Mouse (Mus musculus): ENCODE measurements around the gene Ccdc39. TPM values are rescaled to one million over a fixed set of nuclear protein-coding genes. Genes with fewer than 3 reads are reported as not detected.

Ccdc39 gene
- polyA plus RNA-seq, 1 experiment, result 5.1 TPM

- H3K4me1 ChIP-seq (ENCODE audit: control insufficient read depth, insufficient read depth, low read length), result no peaks in the 10 kb centered on the region
- TF ChIP-seq EP300 (IDR thresholded peaks at IDR 0.05; ENCODE audit: insufficient read depth, low read depth, low read length) (no peak), POLR2A (IDR thresholded peaks at IDR 0.05; ENCODE audit: insufficient read depth, low read length) (no peak)
- no peak overlapping the region for H3K4me3 ChIP-seq (ENCODE audit: low read depth, low read length)
- H3K27me3 ChIP-seq (ENCODE audit: control insufficient read depth, insufficient read depth, low read length, poor library complexity, severe bottlenecking), result no peaks in the 10 kb centered on the region
- H3K27ac ChIP-seq (ENCODE audit: insufficient read depth, low read length), result no peak overlapping the region
- no peak overlapping the region for H3K9ac ChIP-seq (ENCODE audit: low read depth, poor library complexity, severe bottlenecking)
- H3K9me3 ChIP-seq (replicated peaks; ENCODE audit: control insufficient read depth, insufficient read depth, low read length, poor library complexity, severe bottlenecking), result no peaks in the 10 kb centered on the region
- H3K36me3 ChIP-seq (ENCODE audit: control insufficient read depth, insufficient read depth, low read length, poor library complexity, severe bottlenecking), result no peaks in the 10 kb centered on the region
Observed at GRCm38 (mm10) chr3:33850856-33851255, 6.7 kb upstream of the Ccdc39 start.

- no peaks in the 10 kb centered on the region for H3K9me3 ChIP-seq (replicated peaks; ENCODE audit: control insufficient read depth, insufficient read depth, low read length, poor library complexity, severe bottlenecking)
- H3K4me3 ChIP-seq (ENCODE audit: low read depth, low read length), result no peak overlapping the region
- H3K36me3 ChIP-seq (ENCODE audit: control insufficient read depth, insufficient read depth, low read length, poor library complexity, severe bottlenecking), result no peaks in the 10 kb centered on the region
- H3K9ac ChIP-seq (ENCODE audit: low read depth, poor library complexity, severe bottlenecking), result no peak overlapping the region
- no peak for TF ChIP-seq CTCF (IDR thresholded peaks at IDR 0.05; ENCODE audit: low read depth, low read length)
- TF ChIP-seq POLR2A (IDR thresholded peaks at IDR 0.05; ENCODE audit: insufficient read depth, low read length), result no peak
- no peak for TF ChIP-seq EP300 (IDR thresholded peaks at IDR 0.05; ENCODE audit: insufficient read depth, low read depth, low read length)
- H3K27ac ChIP-seq (ENCODE audit: insufficient read depth, low read length), result no peak overlapping the region
- H3K4me1 ChIP-seq (ENCODE audit: control insufficient read depth, insufficient read depth, low read length), result no peaks in the 10 kb centered on the region
- no peaks in the 10 kb centered on the region for H3K27me3 ChIP-seq (ENCODE audit: control insufficient read depth, insufficient read depth, low read length, poor library complexity, severe bottlenecking)
Observed at GRCm38 (mm10) chr3:33846639-33847038, 2.5 kb upstream of the Ccdc39 start.

- H3K27me3 ChIP-seq (ENCODE audit: control insufficient read depth, insufficient read depth, low read length, poor library complexity, severe bottlenecking), result no peaks in the 10 kb centered on the region
- TF ChIP-seq EP300 (IDR thresholded peaks at IDR 0.05; ENCODE audit: insufficient read depth, low read depth, low read length), result no peak
- no peaks in the 10 kb centered on the region for H3K4me1 ChIP-seq (ENCODE audit: control insufficient read depth, insufficient read depth, low read length)
- H3K36me3 ChIP-seq (ENCODE audit: control insufficient read depth, insufficient read depth, low read length, poor library complexity, severe bottlenecking), result no peaks in the 10 kb centered on the region
- no peak overlapping the region for H3K9ac ChIP-seq (ENCODE audit: low read depth, poor library complexity, severe bottlenecking)
- no peaks in the 10 kb centered on the region for H3K9me3 ChIP-seq (replicated peaks; ENCODE audit: control insufficient read depth, insufficient read depth, low read length, poor library complexity, severe bottlenecking)
- H3K27ac ChIP-seq (ENCODE audit: insufficient read depth, low read length), result no peak overlapping the region
- H3K4me3 ChIP-seq (ENCODE audit: low read depth, low read length), result no peak overlapping the region
Observed at GRCm38 (mm10) chr3:33838877-33839276, 5.2 kb downstream of the Ccdc39 start.

- H3K27ac ChIP-seq (ENCODE audit: insufficient read depth, low read length), result no peak overlapping the region
- TF ChIP-seq POLR2A (IDR thresholded peaks at IDR 0.05; ENCODE audit: insufficient read depth, low read length) (no peak), EP300 (IDR thresholded peaks at IDR 0.05; ENCODE audit: insufficient read depth, low read depth, low read length) (no peak), CTCF (IDR thresholded peaks at IDR 0.05; ENCODE audit: low read depth, low read length) (no peak)
- H3K4me1 ChIP-seq (ENCODE audit: control insufficient read depth, insufficient read depth, low read length), result no peaks in the 10 kb centered on the region
- no peaks in the 10 kb centered on the region for H3K27me3 ChIP-seq (ENCODE audit: control insufficient read depth, insufficient read depth, low read length, poor library complexity, severe bottlenecking)
- no peak overlapping the region for H3K4me3 ChIP-seq (ENCODE audit: low read depth, low read length)
- H3K9me3 ChIP-seq (replicated peaks; ENCODE audit: control insufficient read depth, insufficient read depth, low read length, poor library complexity, severe bottlenecking), result no peaks in the 10 kb centered on the region
- no peaks in the 10 kb centered on the region for H3K36me3 ChIP-seq (ENCODE audit: control insufficient read depth, insufficient read depth, low read length, poor library complexity, severe bottlenecking)
- H3K9ac ChIP-seq (ENCODE audit: low read depth, poor library complexity, severe bottlenecking), result no peak overlapping the region
Observed at GRCm38 (mm10) chr3:33836576-33836975, 7.5 kb downstream of the Ccdc39 start.

- Histone ChIP-seq H3K9ac (ENCODE audit: low read depth, poor library complexity, severe bottlenecking) (no peak overlapping the region), H3K4me1 (ENCODE audit: control insufficient read depth, insufficient read depth, low read length) (no peaks in the 10 kb centered on the region), H3K9me3 (replicated peaks; ENCODE audit: control insufficient read depth, insufficient read depth, low read length, poor library complexity, severe bottlenecking) (no peaks in the 10 kb centered on the region), H3K36me3 (ENCODE audit: control insufficient read depth, insufficient read depth, low read length, poor library complexity, severe bottlenecking) (no peaks in the 10 kb centered on the region), H3K4me3 (ENCODE audit: low read depth, low read length) (no peak overlapping the region), H3K27ac (ENCODE audit: insufficient read depth, low read length) (no peak overlapping the region), H3K27me3 (ENCODE audit: control insufficient read depth, insufficient read depth, low read length, poor library complexity, severe bottlenecking) (no peaks in the 10 kb centered on the region)
- TF ChIP-seq POLR2A (IDR thresholded peaks at IDR 0.05; ENCODE audit: insufficient read depth, low read length), result no peak
- no peak for TF ChIP-seq CTCF (IDR thresholded peaks at IDR 0.05; ENCODE audit: low read depth, low read length)
- no peak for TF ChIP-seq EP300 (IDR thresholded peaks at IDR 0.05; ENCODE audit: insufficient read depth, low read depth, low read length)
Observed at GRCm38 (mm10) chr3:33832351-33832750, 11.8 kb downstream of the Ccdc39 start.

- H3K27me3 ChIP-seq (ENCODE audit: control insufficient read depth, insufficient read depth, low read length, poor library complexity, severe bottlenecking), result no peaks in the 10 kb centered on the region
- H3K4me1 ChIP-seq (ENCODE audit: control insufficient read depth, insufficient read depth, low read length), result no peaks in the 10 kb centered on the region
- H3K36me3 ChIP-seq (ENCODE audit: control insufficient read depth, insufficient read depth, low read length, poor library complexity, severe bottlenecking), result no peaks in the 10 kb centered on the region
- H3K27ac ChIP-seq (ENCODE audit: insufficient read depth, low read length), result no peak overlapping the region
- TF ChIP-seq EP300 (IDR thresholded peaks at IDR 0.05; ENCODE audit: insufficient read depth, low read depth, low read length) (no peak), CTCF (IDR thresholded peaks at IDR 0.05; ENCODE audit: low read depth, low read length) (peak; percentile 68)
- H3K9ac ChIP-seq (ENCODE audit: low read depth, poor library complexity, severe bottlenecking), result no peak overlapping the region
- H3K4me3 ChIP-seq (ENCODE audit: low read depth, low read length), result no peak overlapping the region
- H3K9me3 ChIP-seq (replicated peaks; ENCODE audit: control insufficient read depth, insufficient read depth, low read length, poor library complexity, severe bottlenecking), result no peaks in the 10 kb centered on the region
Observed at GRCm38 (mm10) chr3:33824135-33824946, 19.8 kb downstream of the Ccdc39 start.
